Mouse (Mus musculus) brain, embryonic 14.5 days (tissue): ENCODE results near the gene Rab5a. TPM values are rescaled to one million over a fixed set of nuclear protein-coding genes. Genes with fewer than 3 reads are reported as not detected.

ENCODE experiments used
- DNase-seq: peaks from one replicate; pipeline ENCODE4 v3.0.0-alpha.2; 2011; ENCODE audit warnings: low read depth
- CTCF ChIP-seq: fragments of 200-500 bp; IDR thresholded peaks from 2 replicates; pipeline ENCODE4 v1.5.1; 2012; ENCODE audit warnings: inconsistent platforms, mild to moderate bottlenecking, moderate library complexity, borderline replicate concordance; ENCODE audit not compliant: insufficient read depth, insufficient read length; ENCODE audit errors: extremely low read depth
- POLR2A ChIP-seq: fragments of 200-500 bp; IDR thresholded peaks from 2 replicates; pipeline ENCODE4 v1.6.1; 2012; ENCODE audit warnings: mild to moderate bottlenecking, inconsistent platforms, borderline replicate concordance; ENCODE audit not compliant: poor library complexity, insufficient read depth, insufficient read length, severe bottlenecking; ENCODE audit errors: extremely low read depth
- polyA plus RNA-seq: library from polyadenylated mRNA; depleted of rRNA; stranded (reverse); fragments of >200 nt; gene quantifications from 2 replicates; pipeline ENCODE4 v1.2.3, GENCODE M21; 2012; rRNA removed

The Rab5a gene
- polyA plus RNA-seq, 1 experiment: 64.6 TPM

GRCm38 (mm10) chr17:53543591-53544324 lies 64.7 kb downstream of the Rab5a start:
- DNase-seq: peak; percentile 68
- TF ChIP-seq CTCF (no peak), POLR2A (no peak)

- TF ChIP-seq POLR2A (no peak), CTCF (no peak)
- DNase-seq: peak; percentile 84
Observed at GRCm38 (mm10) chr17:53551306-53552299, 72.6 kb downstream of the Rab5a start.

DNA sequence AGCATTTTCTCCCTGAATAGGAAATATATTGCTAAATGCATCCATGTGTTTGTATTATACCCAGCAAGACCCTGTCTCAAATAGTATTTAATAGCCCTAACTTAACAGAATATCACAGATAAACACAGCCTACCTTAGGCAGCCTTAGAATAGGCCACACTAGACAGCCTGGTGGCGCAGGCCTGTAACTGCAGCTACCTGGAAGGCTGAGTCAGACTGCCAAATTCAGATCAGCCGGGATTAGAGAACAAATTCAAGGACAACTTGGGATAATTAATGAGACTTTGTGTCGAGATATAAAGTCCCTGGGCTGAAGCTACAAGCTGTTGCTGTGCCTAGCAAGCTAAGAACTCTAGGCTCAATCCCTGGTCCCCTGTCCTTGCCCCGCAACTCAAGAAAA lies 75.1 kb downstream of the Rab5a start:
- no peak for TF ChIP-seq POLR2A
- TF ChIP-seq CTCF: peak; percentile 51; the same call in 1 of the 2 replicates
- DNase-seq: peak; percentile 20

DNA sequence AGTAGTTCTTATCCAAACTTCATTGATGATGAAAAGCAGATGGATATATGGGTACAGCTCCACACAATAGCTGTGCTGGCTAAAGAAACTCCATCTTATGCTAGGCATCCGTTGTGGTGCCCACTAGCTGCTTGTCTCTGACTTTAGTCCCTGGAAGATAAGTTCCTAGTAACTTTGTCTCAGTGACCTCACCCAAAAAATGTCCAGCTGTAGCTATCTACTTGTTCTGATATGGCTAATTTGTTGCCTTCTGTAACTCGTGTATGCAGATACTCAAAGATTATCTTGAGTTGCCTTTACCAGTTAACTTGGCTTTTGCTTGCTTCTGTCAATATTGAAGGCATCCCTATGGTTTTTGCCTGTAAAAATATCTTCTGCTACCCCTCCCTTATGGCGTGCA lies 75.8 kb downstream of the Rab5a start:
- TF ChIP-seq CTCF (no peak), POLR2A (no peak)
- no peak for DNase-seq

Other genes starting within 250 kb of the Rab5a start
- gene Efhb, start 15.9 kb upstream of the Rab5a start, polyA plus RNA-seq: 1.2 and 1.9 TPM in 2 replicates
- 0.03 TPM in 1 of 2 replicates, not detected in the other for gene Pp2d1, start 60.2 kb downstream of the Rab5a start, polyA plus RNA-seq
- gene Kat2b, start 87.6 kb downstream of the Rab5a start, polyA plus RNA-seq: 12.5 and 13.1 TPM in 2 replicates
- 5.3 and 10.2 TPM in 2 replicates for gene Sgo1, start 210.1 kb downstream of the Rab5a start, polyA plus RNA-seq